In genomic region chr8:122550234-122550994, GRCm38 (mm10) we compare ENCODE assay signal across 8 mouse cellular contexts. TPM values are rescaled to one million over a fixed set of nuclear protein-coding genes. Genes with fewer than 3 reads are reported as not detected.
DNase-seq lines count a peak whose midpoint lies in the region; ATAC-seq and TF ChIP-seq lines count a peak whose summit lies in the region.

No protein-coding gene starts in this region.

- peaks cover 14% of the 10 kb centered on the region for H3K4me1 ChIP-seq in forebrain, embryonic 12.5 days
- H3K4me1 ChIP-seq in hindbrain, postnatal 0 days (ENCODE audit: insufficient read depth, low read length), result peaks cover 4% of the 10 kb centered on the region; the same call in 1 of the 2 replicates
- H3K4me1 ChIP-seq in liver, embryonic 14.5 days (replicated peaks; ENCODE audit: control insufficient read depth in 2 of 2, insufficient read depth in 2 of 2, low read length in 1 of 2), result peaks cover 41 to 48% of the 10 kb centered on the region in 2 experiments
- peaks cover 30% of the 10 kb centered on the region for H3K4me1 ChIP-seq in olfactory bulb, adult 2 months (ENCODE audit: control insufficient read depth, insufficient read depth, low read length)

- peaks cover 41% of the 10 kb centered on the region for H3K27me3 ChIP-seq in forebrain, embryonic 12.5 days
- H3K27me3 ChIP-seq in hindbrain, postnatal 0 days (ENCODE audit: insufficient read depth, low read length), result no peaks in the 10 kb centered on the region
- H3K27me3 ChIP-seq in liver, embryonic 14.5 days (ENCODE audit: control insufficient read depth, insufficient read depth, low read length), result no peaks in the 10 kb centered on the region

- TF ChIP-seq EP300 in liver, embryonic 14.5 days (IDR thresholded peaks at IDR 0.05; ENCODE audit: low read depth), result no peak

- TF ChIP-seq CTCF in hindbrain, postnatal 0 days (IDR thresholded peaks at IDR 0.05; ENCODE audit: low read depth), result no peak
- no peak for TF ChIP-seq CTCF in liver, embryonic 14.5 days (IDR thresholded peaks at IDR 0.05; ENCODE audit: low read depth)
- no peak for TF ChIP-seq CTCF in olfactory bulb, adult 2 months (IDR thresholded peaks at IDR 0.05; ENCODE audit: insufficient read depth, low read depth, low read length)

- WGBS in forebrain, embryonic 12.5 days, result 5% methylated on average over 52 of the region's 52 CpGs
- WGBS in hindbrain, postnatal 0 days, result 5% methylated on average over 47 of the region's 52 CpGs
- under 1% methylated on average over 52 of the region's 52 CpGs for WGBS in liver, embryonic 14.5 days (ENCODE audit: insufficient replicate concordance)
- 8% methylated on average over 52 of the region's 52 CpGs for WGBS in olfactory bulb, adult 2 months

- peak overlapping the region; percentile 65 for H3K4me2 ChIP-seq in forebrain, embryonic 12.5 days
- peak overlapping the region; percentile 79 for H3K4me2 ChIP-seq in hindbrain, postnatal 0 days (ENCODE audit: low read depth, low read length)
- H3K4me2 ChIP-seq in liver, embryonic 14.5 days (ENCODE audit: low read depth), result peak overlapping the region; percentile 99

- 0 out of 2 replicates have a peak overlapping the region, but pooled peaks have one; percentile 13 for H3K27ac ChIP-seq in forebrain, embryonic 12.5 days
- peak overlapping the region; percentile 36; the same call in 1 of the 2 replicates for H3K27ac ChIP-seq in hindbrain, postnatal 0 days
- peak overlapping the region; percentile 99 for H3K27ac ChIP-seq in liver, embryonic 14.5 days
- no peak overlapping the region for H3K27ac ChIP-seq in olfactory bulb, adult 2 months (ENCODE audit: insufficient read depth, low read depth, low read length)

- H3K4me3 ChIP-seq in forebrain, embryonic 12.5 days (replicated peaks), result peak overlapping the region; percentile 46
- peak overlapping the region; percentile 50 for H3K4me3 ChIP-seq in hindbrain, postnatal 0 days (ENCODE audit: low read length)
- peak overlapping the region; percentile 67 to 86 for H3K4me3 ChIP-seq in liver, embryonic 14.5 days (ENCODE audit: insufficient read depth in 1 of 2, low read depth in 2 of 2, low read length in 2 of 2)
- peak overlapping the region; percentile 49 for H3K4me3 ChIP-seq in olfactory bulb, adult 2 months (ENCODE audit: insufficient read depth, low read depth, low read length)

- H3K36me3 ChIP-seq in forebrain, embryonic 12.5 days (replicated peaks), result no peaks in the 10 kb centered on the region
- no peaks in the 10 kb centered on the region for H3K36me3 ChIP-seq in hindbrain, postnatal 0 days (ENCODE audit: insufficient read depth, low read length)
- H3K36me3 ChIP-seq in liver, embryonic 14.5 days (replicated peaks; ENCODE audit: control insufficient read depth, insufficient read depth, low read depth), result peaks cover 9% of the 10 kb centered on the region

- peak; percentile 63 for DNase-seq in CD4-positive, CD25-positive, alpha-beta regulatory T cell, adult 2 months (ENCODE audit: low read depth, low spot score)
- DNase-seq in adipocyte (ENCODE audit: low spot score), result peak; percentile 88
- peak; percentile 24 for DNase-seq in hindbrain, postnatal 0 days (ENCODE audit: low spot score)
- no peak for DNase-seq in liver, embryonic 14.5 days (ENCODE audit: low read depth in 3 of 3, low spot score in 3 of 3)
- no peak for DNase-seq in cerebellum, postnatal 4 days (ENCODE audit: low spot score in 2 of 2)

- no peak for ATAC-seq in CD4-positive, CD25-positive, alpha-beta regulatory T cell, adult 4 months
- peak; percentile 44; the same call in 1 of the 2 replicates for ATAC-seq in forebrain, embryonic 12.5 days (ENCODE audit: low FRiP score)
- ATAC-seq in hindbrain, postnatal 0 days, result peak; percentile 39; the same call in 1 of the 2 replicates
- ATAC-seq in liver, embryonic 14.5 days (ENCODE audit: insufficient read depth), result peak; percentile 17

- H3K9ac ChIP-seq in forebrain, embryonic 12.5 days, result peak overlapping the region; percentile 48
- H3K9ac ChIP-seq in hindbrain, postnatal 0 days (replicated peaks; ENCODE audit: low read length), result peak overlapping the region; percentile 69
- peak overlapping the region; percentile 89 for H3K9ac ChIP-seq in liver, embryonic 14.5 days (replicated peaks)

- no peak for TF ChIP-seq POLR2A in olfactory bulb, adult 2 months (IDR thresholded peaks at IDR 0.05; ENCODE audit: insufficient read depth, low read depth, low read length)

- no peaks in the 10 kb centered on the region for H3K9me3 ChIP-seq in forebrain, embryonic 12.5 days
- no peaks in the 10 kb centered on the region for H3K9me3 ChIP-seq in hindbrain, postnatal 0 days (ENCODE audit: low read length)
- H3K9me3 ChIP-seq in liver, embryonic 14.5 days (ENCODE audit: control insufficient read depth, low read length), result no peaks in the 10 kb centered on the region

RNA-seq across cellular contexts. Expression of gene Piezo1, which starts 0.7 kb away (rescaled TPM):
- polyA plus RNA-seq in CD4-positive, CD25-positive, alpha-beta regulatory T cell, adult 4 months (2017; shearing (Covaris generic)), result 10 to 100 TPM; 15.3 to 22.7 TPM
- 4.7 and 4.9 TPM in 2 replicates for polyA plus RNA-seq in forebrain, embryonic 12.5 days (2016; fragmentation: Nextera tagmentation; extraction: Ambion mirVana)
- 10.0 and 17.5 TPM in 2 replicates for total RNA-seq in hindbrain, postnatal 0 days (2014; rRNA removed)
- 1.2 and 1.3 TPM in 2 replicates for polyA plus RNA-seq in hindbrain, postnatal 0 days (2015; fragmentation: Nextera tagmentation; extraction: Ambion mirVana)
- 49.5 and 60.9 TPM in 2 replicates for polyA plus RNA-seq in liver, embryonic 14.5 days (2012; rRNA removed)
- 12.6 and 15.4 TPM in 2 replicates for polyA plus RNA-seq in liver, embryonic 14.5 days (2014; fragmentation: Nextera tagmentation; extraction: Ambion mirVana)
- polyA plus RNA-seq in olfactory bulb, adult 2 months (2012; ENCODE audit: insufficient read depth, insufficient read length, low replicate concordance, missing spikeins), result not detected in 2 replicates

RNA-seq across cellular contexts. Expression of gene Cdt1, which starts 17.4 kb away (rescaled TPM):
- polyA plus RNA-seq in CD4-positive, CD25-positive, alpha-beta regulatory T cell, adult 4 months (2017; shearing (Covaris generic)), result 10 to 100 TPM in 1 of 2 experiments, 1 to 10 TPM in 1; 8.2 to 12.6 TPM
- 43.7 and 46.0 TPM in 2 replicates for polyA plus RNA-seq in forebrain, embryonic 12.5 days (2016; fragmentation: Nextera tagmentation; extraction: Ambion mirVana)
- 24.9 and 26.3 TPM in 2 replicates for total RNA-seq in hindbrain, postnatal 0 days (2014; rRNA removed)
- polyA plus RNA-seq in hindbrain, postnatal 0 days (2015; fragmentation: Nextera tagmentation; extraction: Ambion mirVana), result 10.7 and 11.7 TPM in 2 replicates
- 62.3 and 65.3 TPM in 2 replicates for polyA plus RNA-seq in liver, embryonic 14.5 days (2012; rRNA removed)
- polyA plus RNA-seq in liver, embryonic 14.5 days (2014; fragmentation: Nextera tagmentation; extraction: Ambion mirVana), result 41.9 and 48.8 TPM in 2 replicates
- polyA plus RNA-seq in olfactory bulb, adult 2 months (2012; ENCODE audit: insufficient read depth, insufficient read length, low replicate concordance, missing spikeins), result not detected in 2 replicates

RNA-seq across cellular contexts. Expression of gene Aprt, which starts 26.3 kb away (rescaled TPM):
- 100 to 1,000 TPM; 146 to 207 TPM for polyA plus RNA-seq in CD4-positive, CD25-positive, alpha-beta regulatory T cell, adult 4 months (2017; shearing (Covaris generic))
- 170 and 188 TPM in 2 replicates for polyA plus RNA-seq in forebrain, embryonic 12.5 days (2016; fragmentation: Nextera tagmentation; extraction: Ambion mirVana)
- total RNA-seq in hindbrain, postnatal 0 days (2014; rRNA removed), result 113 and 123 TPM in 2 replicates
- polyA plus RNA-seq in hindbrain, postnatal 0 days (2015; fragmentation: Nextera tagmentation; extraction: Ambion mirVana), result 183 and 189 TPM in 2 replicates
- 87.5 and 101 TPM in 2 replicates for polyA plus RNA-seq in liver, embryonic 14.5 days (2012; rRNA removed)
- polyA plus RNA-seq in liver, embryonic 14.5 days (2014; fragmentation: Nextera tagmentation; extraction: Ambion mirVana), result 197 TPM in 2 replicates
- not detected in 2 replicates for polyA plus RNA-seq in olfactory bulb, adult 2 months (2012; ENCODE audit: insufficient read depth, insufficient read length, low replicate concordance, missing spikeins)

Comparison
In these comparisons a context has a peak if more than half of its experiments do, and no peak if none do; other contexts are left out.
1. DNase-seq: peak in CD4-positive, CD25-positive, alpha-beta regulatory T cell, adult 2 months (single experiment), adipocyte (single experiment) and hindbrain, postnatal 0 days (single experiment); none in liver, embryonic 14.5 days (0 of 3) and cerebellum, postnatal 4 days (0 of 2).
2. RNA of gene Aprt, which starts 26.3 kb away (polyA plus RNA-seq): 146 to 207 TPM in CD4-positive, CD25-positive, alpha-beta regulatory T cell, adult 4 months, 87.5 to 197 TPM in liver, embryonic 14.5 days, 183 to 189 TPM in hindbrain, postnatal 0 days and 170 to 188 TPM in forebrain, embryonic 12.5 days; not detected in olfactory bulb, adult 2 months; every median in the first group is over 10 times any median in the second.
3. Peak in every context shown above with its lines, with median percentiles within 50 percentile points of each other: H3K4me2 ChIP-seq, H3K4me3 ChIP-seq and H3K9ac ChIP-seq.